Mouse (Mus musculus): ENCODE measurements around the gene Cutc.
A peak's percentile ranks its signal among the peaks of the same experiment; 100 is the strongest.

Cutc gene

DNA sequence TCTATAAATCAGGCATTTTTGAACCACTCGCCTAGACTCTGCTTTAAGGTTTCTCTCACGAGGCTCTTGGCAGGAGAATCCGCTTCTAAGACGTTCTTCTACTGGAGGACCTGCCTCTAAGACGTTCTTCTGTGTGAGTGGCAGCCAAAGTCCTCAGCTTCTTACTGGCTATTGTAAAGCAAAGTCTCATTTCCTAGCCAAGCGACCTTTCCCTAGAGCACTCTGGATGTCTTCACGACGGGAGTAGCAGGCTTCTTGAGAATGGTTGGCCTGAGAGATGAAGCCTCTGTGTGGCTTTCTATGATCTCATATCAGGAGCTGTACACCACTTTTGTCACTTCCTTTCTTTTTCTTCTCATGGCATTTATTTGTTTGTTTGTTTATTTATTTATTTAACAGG is 42.7 kb downstream of the Cutc start:
- DNase-seq (ENCODE audit: low spot score in 2 of 2), result no peak

- peak in 1 of 2 experiments; percentile 33 for DNase-seq (ENCODE audit: low spot score in 2 of 2)
Measured at GRCm38 (mm10) chr19:43797216-43797615, 44.4 kb downstream of the Cutc start.

DNA sequence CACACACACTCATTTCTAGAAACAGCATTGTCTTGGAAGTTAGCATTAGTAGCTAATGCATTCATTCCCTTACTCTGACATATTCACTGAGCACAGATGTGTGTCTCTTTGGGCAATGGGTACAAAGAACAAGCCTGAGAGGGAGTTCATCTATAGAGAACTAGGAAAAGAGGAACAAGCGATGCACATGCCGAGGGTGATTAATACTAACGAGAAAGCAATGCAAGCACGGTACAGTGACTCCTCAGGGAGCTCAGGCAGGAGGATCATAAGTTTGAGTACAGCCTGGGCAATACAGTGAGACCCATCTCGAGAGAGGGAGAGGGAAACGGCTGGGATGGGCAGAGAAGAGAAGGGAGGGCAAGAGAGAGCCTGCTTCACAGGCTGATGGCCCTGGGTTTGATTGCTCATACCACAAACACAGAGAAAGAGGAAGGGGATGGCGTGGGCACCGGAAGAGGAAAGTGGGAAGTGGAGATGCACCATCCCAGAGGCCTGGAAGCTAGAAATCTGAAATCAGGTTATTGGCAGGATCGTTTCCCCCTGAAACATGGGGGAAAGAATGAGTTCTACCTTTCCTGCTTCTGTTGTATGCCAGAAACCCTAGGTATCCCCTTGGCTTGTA is 48.7 kb downstream of the Cutc start:
- no peak for DNase-seq (ENCODE audit: low spot score in 2 of 2)

GRCm38 (mm10) chr19:43803866-43804265 is 51.1 kb downstream of the Cutc start:
- DNase-seq (ENCODE audit: low spot score in 2 of 2), result no peak

GRCm38 (mm10) chr19:43809331-43809730 is 56.5 kb downstream of the Cutc start:
- no peak for DNase-seq (ENCODE audit: low spot score in 2 of 2)

DNA sequence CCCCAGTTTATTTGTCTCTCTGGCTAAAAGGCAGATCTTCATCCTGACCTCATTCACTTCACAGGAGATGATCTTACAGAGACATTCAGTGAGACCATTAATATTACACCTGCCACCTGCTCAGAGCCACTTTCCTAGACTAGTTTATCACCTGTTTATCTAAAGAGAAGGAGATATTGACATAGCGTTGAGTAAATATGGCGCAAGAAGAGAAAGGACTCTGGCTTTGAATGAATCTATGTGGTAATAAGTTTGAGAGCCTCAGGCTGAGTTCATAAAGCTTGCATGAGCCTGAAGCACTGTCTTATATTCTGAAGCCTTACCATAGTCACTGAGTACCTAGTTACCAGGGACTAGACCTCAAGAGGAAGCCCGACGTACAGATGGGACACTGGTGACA is 58.6 kb downstream of the Cutc start:
- no peak for DNase-seq (ENCODE audit: low spot score in 2 of 2)

- DNase-seq (ENCODE audit: low spot score in 2 of 2), result no peak
Measured at GRCm38 (mm10) chr19:43813315-43813714, 60.5 kb downstream of the Cutc start.

- DNase-seq (ENCODE audit: low spot score in 2 of 2), result peak in 1 of 2 experiments; percentile 17
Measured at GRCm38 (mm10) chr19:43815661-43816414, 63.0 kb downstream of the Cutc start.
